Mouse (Mus musculus) forebrain, embryonic 12.5 days (tissue): ENCODE measurements around the gene Gm20388. TPM values are rescaled to one million over a fixed set of nuclear protein-coding genes. Genes with fewer than 3 reads are reported as not detected.

Experiments used
- ATAC-seq: fragments of 200-750 bp; cut with Nextera tagmentation; 2 replicates; pipeline ENCODE4 v1.8.0; 2017; ENCODE audit warnings: moderate TSS enrichment; ENCODE audit not compliant: low FRiP score
- H3K27ac ChIP-seq: fragments of 300-500 bp; sonication (generic); 2 replicates; pipeline ENCODE4 v1.5.1; 2016; ENCODE audit warnings: mild to moderate bottlenecking
- H3K27me3 ChIP-seq: fragments of 300-500 bp; sonication (generic); 2 replicates; pipeline ENCODE4 v1.6.1; 2016; ENCODE audit warnings: mild to moderate bottlenecking
- H3K36me3 ChIP-seq: fragments of 300-500 bp; sonication (generic); replicated peaks from 2 replicates; pipeline ENCODE4 v1.6.1; 2016; ENCODE audit warnings: mild to moderate bottlenecking
- H3K4me1 ChIP-seq: fragments of 300-500 bp; sonication (generic); 2 replicates; pipeline ENCODE4 v1.6.1; 2016
- H3K4me2 ChIP-seq: fragments of 300-500 bp; sonication (generic); 2 replicates; pipeline ENCODE4 v1.6.1; 2016; ENCODE audit warnings: mild to moderate bottlenecking, moderate library complexity
- H3K4me3 ChIP-seq: fragments of 300-500 bp; sonication (generic); replicated peaks from 2 replicates; pipeline ENCODE4 v1.5.1; 2016; ENCODE audit warnings: mild to moderate bottlenecking
- H3K9ac ChIP-seq: fragments of 300-500 bp; sonication (generic); 2 replicates; pipeline ENCODE4 v1.6.1; 2016; ENCODE audit warnings: mild to moderate bottlenecking
- H3K9me3 ChIP-seq: fragments of 300-500 bp; sonication (generic); 2 replicates; pipeline ENCODE4 v1.6.1; 2016
- WGBS: fragments of 180-500 bp; shearing (Covaris S2); methylation state at CpG from one replicate; pipeline ENCODE4 v1.1.7; 2016; 5-methylcytosine and 5-hydroxymethylcytosine counted together
- polyA plus RNA-seq: library from polyadenylated mRNA; unstranded; fragments of >200 nt; fragmentation: Nextera tagmentation; extraction: Ambion mirVana; gene quantifications from 2 replicates; pipeline ENCODE4 v1.2.1, GENCODE M21; 2016

Gm20388 gene
- polyA plus RNA-seq, 1 experiment from 2014 or later, result not detected

GRCm38 (mm10) chr8:121156990-121157491, 1246.4 kb downstream of the Gm20388 start:
- ATAC-seq, result no peak
- no peaks in the 10 kb centered on the region for H3K9me3 ChIP-seq
- WGBS, result 93% methylated on average over 7 of the region's 7 CpGs
- no peaks in the 10 kb centered on the region for H3K4me1 ChIP-seq
- H3K9ac ChIP-seq, result no peak overlapping the region
- H3K36me3 ChIP-seq, result no peaks in the 10 kb centered on the region
- H3K27ac ChIP-seq, result no peak overlapping the region
- no peak overlapping the region for H3K4me3 ChIP-seq
- H3K4me2 ChIP-seq, result no peak overlapping the region
- H3K27me3 ChIP-seq, result peaks cover 3% of the 10 kb centered on the region; the same call in 1 of the 2 replicates

DNA sequence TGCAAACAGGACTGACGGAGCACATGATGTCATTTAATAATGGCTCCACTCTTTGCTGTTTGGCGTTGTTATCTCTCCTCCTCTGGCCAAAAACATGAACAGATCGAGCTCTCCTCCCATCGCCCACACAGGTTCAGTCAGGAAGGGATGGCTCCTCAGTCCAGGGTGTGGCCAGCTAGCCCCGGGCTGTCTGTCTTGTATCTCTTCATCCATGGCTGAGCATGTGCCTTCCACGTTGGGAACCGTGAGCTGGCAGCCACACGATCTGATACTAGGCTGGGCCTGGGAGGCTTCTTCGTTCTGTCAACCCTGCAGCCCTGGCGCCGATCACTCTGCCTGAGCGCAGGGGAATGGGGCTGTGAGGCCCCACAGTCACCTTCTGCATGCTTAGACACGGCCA, 1248.2 kb downstream of the Gm20388 start:
- no peak overlapping the region for H3K9ac ChIP-seq

GRCm38 (mm10) chr8:121161437-121161836, 1250.8 kb downstream of the Gm20388 start:
- Histone ChIP-seq H3K4me3 (no peak overlapping the region), H3K9me3 (no peaks in the 10 kb centered on the region), H3K4me2 (no peak overlapping the region), H3K27me3 (peaks cover 3% of the 10 kb centered on the region; the same call in 1 of the 2 replicates), H3K27ac (no peak overlapping the region), H3K36me3 (no peaks in the 10 kb centered on the region), H3K9ac (no peak overlapping the region), H3K4me1 (no peaks in the 10 kb centered on the region)
- 92% methylated on average over 5 of the region's 5 CpGs for WGBS
- no peak for ATAC-seq

More for the DNA sequence above, 1248.2 kb downstream of the Gm20388 start:
- 84% methylated on average over 13 of the region's 13 CpGs for WGBS
- H3K9me3 ChIP-seq, result no peaks in the 10 kb centered on the region
- no peak overlapping the region for H3K27ac ChIP-seq
- no peak for ATAC-seq
- H3K4me3 ChIP-seq, result no peak overlapping the region
- H3K4me2 ChIP-seq, result no peak overlapping the region
- peaks cover 3% of the 10 kb centered on the region; the same call in 1 of the 2 replicates for H3K27me3 ChIP-seq
- no peaks in the 10 kb centered on the region for H3K4me1 ChIP-seq
- no peaks in the 10 kb centered on the region for H3K36me3 ChIP-seq

- Histone ChIP-seq H3K4me2 (no peak overlapping the region), H3K27ac (no peak overlapping the region), H3K4me3 (no peak overlapping the region), H3K9ac (no peak overlapping the region), H3K9me3 (no peaks in the 10 kb centered on the region), H3K27me3 (peaks cover 3% of the 10 kb centered on the region; the same call in 1 of the 2 replicates), H3K4me1 (no peaks in the 10 kb centered on the region), H3K36me3 (no peaks in the 10 kb centered on the region)
- ATAC-seq, result no peak
- WGBS, result 80% methylated on average over 4 of the region's 4 CpGs
Measured at GRCm38 (mm10) chr8:121162413-121162812, 1251.8 kb downstream of the Gm20388 start.

- 76% methylated on average over 11 of the region's 11 CpGs for whole genome bisulfite sequencing
- Histone ChIP-seq H3K9ac (no peak overlapping the region), H3K4me1 (no peaks in the 10 kb centered on the region), H3K36me3 (no peaks in the 10 kb centered on the region), H3K27ac (no peak overlapping the region), H3K27me3 (peaks cover 3% of the 10 kb centered on the region; the same call in 1 of the 2 replicates), H3K9me3 (no peaks in the 10 kb centered on the region), H3K4me2 (no peak overlapping the region), H3K4me3 (no peak overlapping the region)
- ATAC-seq, result no peak
Measured at GRCm38 (mm10) chr8:121162906-121163695, 1252.5 kb downstream of the Gm20388 start.

DNA sequence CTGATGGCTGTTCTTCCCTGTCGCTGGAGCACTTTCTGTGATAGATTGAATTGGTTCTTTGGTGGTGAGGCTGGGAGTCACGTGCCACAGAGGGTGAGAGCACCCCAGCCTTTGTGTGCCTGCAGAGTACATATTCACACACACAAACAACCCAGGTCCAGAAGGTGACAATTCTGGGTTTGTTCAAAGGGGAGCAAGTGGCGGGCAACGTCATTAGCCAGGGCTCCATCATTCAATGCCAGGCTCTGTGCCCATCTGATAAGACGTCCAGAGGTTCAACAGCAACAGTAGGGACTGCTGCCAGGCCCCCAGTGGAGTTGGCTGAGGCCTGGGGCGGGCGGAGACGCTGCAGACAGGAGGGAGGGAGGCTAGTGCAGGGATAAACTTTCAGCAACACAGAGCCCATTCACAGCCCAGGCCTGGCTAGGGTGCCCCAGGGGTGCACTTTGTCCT, 1253.4 kb downstream of the Gm20388 start:
- no peaks in the 10 kb centered on the region for H3K4me1 ChIP-seq
- peaks cover 3% of the 10 kb centered on the region for H3K27me3 ChIP-seq
- H3K36me3 ChIP-seq, result no peaks in the 10 kb centered on the region
- no peak for ATAC-seq
- WGBS, result 56% methylated on average over 8 of the region's 8 CpGs
- no peak overlapping the region for H3K4me2 ChIP-seq
- no peak overlapping the region for H3K9ac ChIP-seq
- H3K4me3 ChIP-seq, result no peak overlapping the region
- no peaks in the 10 kb centered on the region for H3K9me3 ChIP-seq
- H3K27ac ChIP-seq, result no peak overlapping the region

DNA sequence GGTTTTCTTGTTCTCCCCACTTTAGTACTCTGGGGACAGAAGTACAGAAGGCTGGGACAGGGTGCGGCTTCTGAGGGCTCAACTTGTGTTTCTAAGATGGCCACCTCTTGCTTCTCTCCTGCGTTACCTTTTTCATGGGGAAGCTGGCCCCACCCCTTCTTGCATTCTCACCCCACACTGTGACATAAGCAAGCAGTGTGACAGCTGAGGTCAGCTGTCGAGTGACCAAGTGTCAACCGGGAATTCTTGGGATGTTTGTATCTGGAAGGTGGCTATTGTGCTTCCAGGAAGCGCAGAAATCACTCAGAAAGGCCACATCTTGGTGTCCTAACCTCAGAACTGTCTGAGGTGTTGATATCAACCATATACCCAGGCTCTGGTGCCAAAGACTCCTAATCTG, 1257.4 kb downstream of the Gm20388 start:
- no peaks in the 10 kb centered on the region for H3K36me3 ChIP-seq
- 86% methylated on average over 5 of the region's 5 CpGs for WGBS
- no peaks in the 10 kb centered on the region for H3K9me3 ChIP-seq
- no peak overlapping the region for H3K4me3 ChIP-seq
- H3K27ac ChIP-seq, result no peak overlapping the region
- peaks cover 8% of the 10 kb centered on the region; the same call in 1 of the 2 replicates for H3K4me1 ChIP-seq
- no peak overlapping the region for H3K4me2 ChIP-seq
- peaks cover 7% of the 10 kb centered on the region; the same call in 1 of the 2 replicates for H3K27me3 ChIP-seq
- no peak overlapping the region for H3K9ac ChIP-seq
- no peak for ATAC-seq

GRCm38 (mm10) chr8:121170116-121170515, 1259.5 kb downstream of the Gm20388 start:
- Histone ChIP-seq H3K4me1 (peaks cover 13% of the 10 kb centered on the region), H3K9me3 (no peaks in the 10 kb centered on the region), H3K36me3 (no peaks in the 10 kb centered on the region), H3K27ac (no peak overlapping the region), H3K27me3 (peaks cover 7% of the 10 kb centered on the region; the same call in 1 of the 2 replicates), H3K4me3 (no peak overlapping the region), H3K4me2 (no peak overlapping the region), H3K9ac (no peak overlapping the region)
- ATAC-seq, result no peak
- 55% methylated on average over 7 of the region's 7 CpGs for WGBS

GRCm38 (mm10) chr8:121170626-121171552, 1260.2 kb downstream of the Gm20388 start:
- H3K4me3 ChIP-seq, result no peak overlapping the region
- H3K36me3 ChIP-seq, result no peaks in the 10 kb centered on the region
- H3K9me3 ChIP-seq, result no peaks in the 10 kb centered on the region
- ATAC-seq, result no peak
- H3K4me1 ChIP-seq, result peaks cover 18% of the 10 kb centered on the region
- no peak overlapping the region for H3K27ac ChIP-seq
- no peak overlapping the region for H3K9ac ChIP-seq
- WGBS, result 76% methylated on average over 27 of the region's 27 CpGs
- H3K4me2 ChIP-seq, result no peak overlapping the region
- H3K27me3 ChIP-seq, result peaks cover 7% of the 10 kb centered on the region; the same call in 1 of the 2 replicates

DNA sequence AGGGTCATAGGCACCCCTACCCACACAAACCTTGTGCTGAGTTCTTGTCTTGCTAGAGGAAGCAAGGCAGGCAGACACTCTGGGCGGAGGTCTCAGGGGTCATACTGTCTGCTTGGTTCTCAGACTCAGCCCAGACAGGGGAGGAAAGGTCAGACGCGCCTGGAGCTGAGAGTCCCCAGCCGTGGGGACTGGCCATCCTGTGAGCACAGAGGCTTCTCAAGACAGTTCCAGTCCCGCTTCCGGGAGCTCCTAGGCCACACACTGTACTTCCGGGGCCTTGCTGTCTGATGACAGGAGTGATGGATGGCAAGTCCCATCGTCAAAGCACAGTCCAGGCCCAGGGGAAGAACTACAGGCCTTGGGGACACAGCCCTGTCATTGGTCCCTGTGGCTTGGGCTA, 1261.9 kb downstream of the Gm20388 start:
- Histone ChIP-seq H3K27me3 (peaks cover 17% of the 10 kb centered on the region), H3K4me3 (no peak overlapping the region), H3K27ac (no peak overlapping the region), H3K4me1 (peaks cover 18% of the 10 kb centered on the region), H3K4me2 (no peak overlapping the region), H3K9me3 (no peaks in the 10 kb centered on the region), H3K36me3 (no peaks in the 10 kb centered on the region), H3K9ac (no peak overlapping the region)
- ATAC-seq, result no peak
- WGBS, result 85% methylated on average over 8 of the region's 8 CpGs

GRCm38 (mm10) chr8:121174178-121174577, 1263.5 kb downstream of the Gm20388 start:
- peaks cover 18% of the 10 kb centered on the region for H3K4me1 ChIP-seq
- H3K36me3 ChIP-seq, result no peaks in the 10 kb centered on the region
- H3K27me3 ChIP-seq, result peaks cover 19% of the 10 kb centered on the region
- H3K4me3 ChIP-seq, result no peak overlapping the region
- H3K4me2 ChIP-seq, result no peak overlapping the region
- H3K9ac ChIP-seq, result no peak overlapping the region
- WGBS, result 68% methylated on average over 10 of the region's 10 CpGs
- no peak overlapping the region for H3K27ac ChIP-seq
- no peak for ATAC-seq
- H3K9me3 ChIP-seq, result no peaks in the 10 kb centered on the region
